Mouse (Mus musculus) heart, adult 18-20 months (tissue): ENCODE results near the gene Herpud1. TPM values are rescaled to one million over a fixed set of nuclear protein-coding genes. Genes with fewer than 3 reads are reported as not detected.

Experiments used
- DNase-seq, 2 experiments: peaks; one replicate each; pipeline ENCODE4 v3.0.0; 2021 to 2022; ENCODE audit warnings: mixed read lengths in 1 of 2
- long read RNA-seq, 2 experiments: library from polyadenylated mRNA; stranded (forward); transcript quantifications; one replicate each; pipeline ENCODE4 v2.0.0; 2021
- total RNA-seq, 2 experiments: library from RNA; stranded (reverse); gene quantifications; 2 replicates each; pipeline ENCODE4 v1.2.3; 2021

Gene Herpud1
- 100 to 1,000 TPM; 204 to 275 TPM for total RNA-seq
- long read RNA-seq, experiment 1, transcript Herpud1-205 (8 exons, 1,952 nt), result major isoform, 178 of 228 reads
- long read RNA-seq, experiment 1, transcript Herpud1-201 (8 exons, 1,873 nt), result minor isoform, 20 of 228 reads
- long read RNA-seq, experiment 1, partial matches to known transcripts, result 2 of 228 reads
- long read RNA-seq, experiment 1, other reads (novel, unspliced or antisense), result 26 of 228 reads
- long read RNA-seq, experiment 2, transcript Herpud1-205 (8 exons, 1,952 nt), result major isoform, 105 of 152 reads
- long read RNA-seq, experiment 2, transcript Herpud1-201 (8 exons, 1,873 nt), result minor isoform, 13 of 152 reads
- long read RNA-seq, experiment 2, partial matches to known transcripts, result 26 of 152 reads
- long read RNA-seq, experiment 2, other reads (novel, unspliced or antisense), result 8 of 152 reads

DNA sequence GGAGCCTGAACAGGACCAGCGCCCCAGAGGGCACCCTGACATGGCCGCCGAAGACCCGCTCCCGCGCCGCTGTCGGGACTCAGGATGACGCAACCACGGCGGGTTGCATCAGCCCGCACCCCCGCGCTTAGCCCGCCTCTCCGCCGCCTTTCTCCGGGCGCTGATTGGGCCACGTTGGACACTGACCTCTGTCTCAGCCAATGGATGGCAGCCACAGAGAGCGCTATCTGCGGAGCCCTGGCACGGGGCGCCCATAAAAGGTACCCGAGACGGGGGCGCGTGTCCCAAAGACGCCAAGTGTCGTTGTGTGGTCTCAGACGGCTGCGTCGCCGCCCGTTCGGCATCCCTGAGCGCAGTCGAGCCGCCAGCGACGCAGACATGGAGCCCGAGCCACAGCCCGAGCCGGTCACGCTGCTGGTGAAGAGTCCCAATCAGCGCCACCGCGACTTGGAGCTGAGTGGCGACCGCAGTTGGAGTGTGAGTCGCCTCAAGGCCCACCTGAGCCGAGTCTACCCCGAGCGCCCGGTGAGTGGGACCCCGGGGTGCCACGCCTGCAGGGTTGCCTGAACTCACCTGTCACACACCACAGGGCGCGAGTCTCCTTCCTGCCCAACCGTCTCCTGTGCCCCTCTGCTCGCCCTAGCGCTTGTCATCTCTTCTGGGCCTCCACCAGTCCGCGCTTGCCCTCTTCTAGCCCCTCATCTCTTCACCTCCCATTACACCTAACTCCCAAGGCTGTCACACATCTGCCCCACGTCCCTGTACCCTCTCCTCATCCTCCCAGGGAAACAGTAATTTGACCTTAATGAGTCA lies at the start of gene Herpud1:
TSS of gene Herpud1 (plus strand) at position 225 of the 813 bp plus-strand sequence.
- DNase-seq, result peak; percentile 99

DNA sequence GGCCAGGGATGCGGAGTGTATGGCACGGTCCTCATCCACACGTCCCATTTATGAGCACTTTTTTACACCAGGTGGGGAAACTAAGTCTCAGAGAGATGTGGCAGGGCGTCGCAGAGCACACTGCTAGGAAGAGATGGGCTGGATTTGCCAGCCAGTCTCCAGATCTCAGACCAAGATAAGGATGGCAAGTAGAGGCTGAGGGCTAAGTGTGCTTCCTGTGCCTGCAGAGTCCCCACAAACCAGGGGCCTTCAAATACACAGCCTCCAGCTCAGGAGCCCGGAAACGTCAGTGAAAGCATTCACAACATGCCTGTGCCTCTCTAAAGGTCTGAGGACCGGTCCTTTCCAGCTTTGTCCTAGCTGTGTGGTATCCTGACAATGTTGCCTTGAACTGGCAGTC lies 48.7 kb upstream of the Herpud1 start:
- no peak for DNase-seq

DNA sequence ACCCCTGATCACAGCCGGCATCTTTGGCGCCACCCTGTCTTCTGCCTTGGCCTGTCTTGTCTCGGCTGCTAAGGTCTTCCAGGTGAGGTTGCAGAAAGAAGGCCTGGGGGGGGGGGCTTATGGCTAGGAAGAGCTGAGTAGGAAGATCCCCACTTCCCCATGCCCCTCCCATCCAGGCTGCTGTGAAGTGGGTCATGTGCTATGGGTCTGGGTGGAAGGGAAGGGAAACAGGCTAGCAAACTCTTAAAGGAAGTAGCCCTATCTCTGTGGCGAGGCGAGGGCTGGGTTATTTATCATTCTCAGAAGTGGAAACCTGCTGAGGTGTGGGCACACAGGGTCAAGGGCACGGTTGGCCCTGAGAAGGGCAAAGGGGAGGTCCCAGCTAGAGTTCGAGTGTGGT lies 45.4 kb upstream of the Herpud1 start:
- peak in 1 of 2 experiments; percentile 30 for DNase-seq

DNA sequence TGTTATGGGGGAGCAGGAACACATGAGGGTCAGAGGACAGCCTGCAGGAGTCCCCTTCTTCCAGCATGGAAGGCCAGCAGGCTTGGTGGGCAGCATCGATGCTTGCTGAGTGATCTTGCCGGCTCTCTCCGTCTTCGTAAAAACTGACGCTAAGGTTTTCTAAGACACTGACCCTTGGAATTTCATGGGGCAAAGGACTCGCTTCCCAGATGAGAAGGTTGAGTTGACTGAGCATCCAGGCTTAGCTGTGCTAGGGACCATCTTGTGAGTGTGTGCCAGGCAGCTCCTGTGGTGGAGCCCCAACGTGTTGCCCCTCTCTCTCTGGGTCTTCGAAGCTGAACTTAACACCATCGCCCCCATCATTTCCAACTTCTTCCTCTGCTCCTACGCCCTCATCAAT lies 43.5 kb upstream of the Herpud1 start:
- no peak for DNase-seq

DNA sequence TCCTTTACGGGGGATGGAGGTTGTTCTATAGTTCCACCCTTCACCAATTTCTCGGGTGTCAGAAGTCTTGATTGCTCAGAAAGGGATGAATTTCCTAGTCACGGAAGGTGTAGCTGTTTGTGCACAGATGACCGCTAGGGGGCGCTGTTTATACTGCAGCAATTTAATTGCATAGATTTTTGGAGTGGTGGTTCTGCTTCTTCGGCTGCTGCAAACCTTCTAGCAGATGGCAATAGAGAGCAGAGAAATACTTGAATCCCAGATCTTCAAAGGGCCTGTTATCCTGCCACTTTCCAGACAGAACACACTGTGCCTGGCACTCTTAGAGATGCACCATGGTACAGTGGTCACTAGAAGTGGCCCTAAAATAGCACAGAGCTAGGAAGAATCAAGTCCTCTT lies 42.9 kb upstream of the Herpud1 start:
- DNase-seq, result peak; percentile 86 to 92

DNA sequence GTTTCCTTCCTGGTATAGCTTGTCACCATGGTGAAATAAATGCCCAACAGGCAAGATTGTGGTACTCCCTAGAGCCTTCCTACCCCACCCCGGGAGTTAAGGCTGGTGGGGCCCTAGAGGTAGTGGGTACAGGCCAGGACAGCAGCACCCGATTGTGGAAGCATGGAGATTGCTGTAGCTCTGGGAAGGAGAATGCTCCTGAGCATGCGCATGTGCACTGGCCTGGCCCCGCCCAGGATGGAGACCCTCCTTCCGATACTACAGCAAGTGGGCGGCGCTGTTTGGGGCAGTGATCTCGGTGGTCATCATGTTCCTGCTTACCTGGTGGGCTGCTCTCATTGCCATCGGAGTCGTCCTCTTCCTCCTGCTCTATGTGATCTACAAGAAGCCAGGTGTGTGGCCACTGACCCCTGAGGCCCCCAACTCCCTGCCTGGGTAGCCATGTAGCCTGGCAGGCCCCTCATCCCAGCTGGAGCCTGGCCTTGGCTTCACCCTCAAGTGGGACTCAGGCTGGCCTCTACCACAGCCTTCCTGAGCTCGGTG lies 42.4 kb upstream of the Herpud1 start:
- no peak for DNase-seq

DNA sequence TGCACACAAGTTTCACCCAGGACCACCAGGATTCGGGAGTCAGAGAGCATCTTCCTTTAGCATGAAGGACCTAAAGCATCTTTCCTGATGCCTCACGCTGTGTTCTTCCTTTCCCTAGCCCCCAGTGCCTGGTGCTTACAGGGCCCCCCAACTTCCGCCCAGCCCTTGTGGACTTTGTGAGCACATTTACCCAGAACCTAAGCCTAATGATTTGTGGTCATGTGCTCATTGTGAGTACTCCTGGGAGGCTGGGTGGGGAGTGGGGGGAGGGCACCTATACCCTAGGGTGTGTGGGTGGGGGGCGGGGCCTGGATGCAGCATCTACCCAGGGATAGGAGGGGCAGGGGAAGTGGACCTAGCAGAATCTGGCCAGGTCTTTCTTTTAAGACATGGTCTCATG lies 40.6 kb upstream of the Herpud1 start:
- no peak for DNase-seq

DNA sequence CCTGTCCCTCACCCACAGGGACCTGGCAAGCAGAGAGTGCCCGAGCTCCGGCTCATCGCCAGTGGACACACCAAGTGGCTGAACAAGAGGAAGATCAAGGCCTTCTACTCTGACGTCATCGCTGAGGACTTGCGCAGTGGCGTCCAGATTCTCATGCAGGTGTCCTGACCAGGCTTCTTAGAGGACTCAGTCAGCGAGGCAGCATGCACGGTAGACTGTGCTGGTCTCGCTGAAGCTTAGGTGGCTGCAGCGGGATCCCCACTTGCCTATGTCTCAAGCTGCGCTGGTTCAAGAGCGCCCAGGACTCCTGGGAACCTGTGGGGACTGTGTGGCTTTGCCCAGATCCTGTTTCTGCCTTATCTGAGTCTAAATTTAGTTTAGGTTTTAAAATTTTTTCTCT lies 40.0 kb upstream of the Herpud1 start:
- no peak for DNase-seq

DNA sequence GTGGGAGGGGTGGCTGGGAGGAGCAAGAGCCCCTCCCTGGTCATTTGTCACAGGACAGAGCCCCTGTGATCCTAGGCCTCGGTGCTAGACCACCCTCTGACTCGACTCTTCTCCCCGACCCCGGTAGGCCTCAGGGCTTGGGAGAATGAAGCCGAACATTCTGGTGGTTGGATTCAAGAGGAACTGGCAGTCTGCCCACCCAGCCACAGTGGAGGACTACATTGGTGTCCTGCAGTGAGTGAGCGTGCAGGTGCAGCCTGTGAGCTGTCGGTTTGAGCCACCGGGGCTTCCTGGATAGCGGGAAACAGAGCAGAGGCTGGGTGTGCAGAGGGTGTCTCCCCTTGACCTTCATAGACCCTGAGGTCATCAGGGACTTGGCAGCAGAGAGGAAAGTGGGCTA lies 37.8 kb upstream of the Herpud1 start:
- DNase-seq, result no peak

DNA sequence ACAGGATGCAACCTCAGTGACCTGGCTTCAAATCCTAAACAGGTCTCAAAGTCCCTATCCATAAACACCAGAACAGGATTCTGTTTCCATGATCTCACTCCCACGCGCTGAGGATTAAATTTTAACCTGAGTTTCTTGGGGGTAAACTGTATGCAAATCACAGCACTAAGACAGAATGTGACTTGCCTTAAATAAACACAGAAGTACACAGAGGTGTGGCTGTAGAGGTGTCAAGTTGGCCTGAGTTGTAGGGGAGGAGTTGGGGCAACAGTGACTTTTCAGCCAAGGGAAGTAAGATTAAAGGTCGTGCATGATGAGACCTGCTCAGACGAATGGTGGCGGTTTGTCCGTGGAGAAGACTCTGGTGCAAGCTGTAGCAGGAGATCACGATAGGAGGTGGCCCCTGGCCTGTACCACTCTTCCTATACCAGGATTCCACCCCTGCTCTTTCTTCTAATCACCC lies 32.1 kb upstream of the Herpud1 start:
- DNase-seq, result peak; percentile 53 to 61

DNA sequence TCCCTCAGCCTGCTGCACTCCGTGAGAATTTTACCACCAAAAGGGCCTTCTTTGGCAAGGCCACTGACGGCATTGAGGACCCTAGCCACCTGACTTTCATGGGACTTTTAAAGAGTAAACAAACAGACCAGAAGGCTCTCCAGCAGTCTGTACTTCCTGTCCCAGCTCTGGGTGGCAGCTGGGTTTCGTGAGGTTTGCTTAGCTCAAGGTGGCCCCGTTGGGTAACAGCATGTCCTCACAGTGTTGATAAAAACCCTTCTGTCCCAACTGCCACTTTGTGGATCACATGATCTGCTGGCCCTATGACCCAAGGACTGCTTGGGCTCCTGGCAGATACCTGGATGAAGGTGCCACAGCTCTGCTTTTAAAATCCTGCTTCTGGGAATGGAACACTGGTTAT lies 31.7 kb upstream of the Herpud1 start:
- peak; percentile 65 to 74 for DNase-seq

DNA sequence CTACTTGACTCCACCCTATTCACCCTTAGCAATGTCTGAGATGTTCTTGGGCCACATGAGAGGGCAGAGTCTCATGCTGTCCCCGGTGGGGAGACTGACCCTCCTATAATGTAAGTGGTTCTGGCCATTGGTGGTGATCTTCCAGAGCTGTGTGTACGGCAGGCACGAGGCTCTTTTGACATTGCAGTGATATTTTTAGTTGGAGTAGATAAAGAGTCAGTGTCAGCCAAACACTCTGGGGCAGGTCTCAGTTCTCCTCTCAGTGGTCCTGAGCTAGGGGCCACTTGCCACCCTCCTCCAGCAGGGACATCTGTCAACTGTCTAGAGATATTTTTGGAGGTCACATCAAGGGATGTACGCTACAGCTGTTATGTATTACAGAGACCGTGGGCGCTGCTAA lies 29.0 kb upstream of the Herpud1 start:
- DNase-seq, result peak; percentile 56 to 66

DNA sequence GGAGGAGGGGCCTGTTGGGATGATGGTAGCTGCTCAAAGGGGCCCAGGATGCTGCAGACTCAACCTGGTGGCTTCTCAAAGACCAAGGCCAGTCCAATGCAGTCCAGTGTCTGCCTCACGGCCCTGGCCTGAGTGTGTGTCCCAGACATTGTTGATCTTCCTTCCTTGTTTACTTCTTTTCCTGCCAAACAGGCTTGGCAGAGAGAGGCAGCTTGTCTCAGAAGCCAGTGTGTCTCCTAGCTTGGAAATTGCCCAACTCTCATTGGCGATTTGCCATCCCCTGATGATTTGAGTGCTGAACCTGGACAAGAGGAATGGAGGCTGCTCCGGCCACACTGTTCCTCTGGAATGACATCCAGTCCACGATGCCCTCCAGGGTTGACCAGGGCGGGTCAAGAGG lies 27.7 kb upstream of the Herpud1 start:
- peak; percentile 91 for DNase-seq

DNA sequence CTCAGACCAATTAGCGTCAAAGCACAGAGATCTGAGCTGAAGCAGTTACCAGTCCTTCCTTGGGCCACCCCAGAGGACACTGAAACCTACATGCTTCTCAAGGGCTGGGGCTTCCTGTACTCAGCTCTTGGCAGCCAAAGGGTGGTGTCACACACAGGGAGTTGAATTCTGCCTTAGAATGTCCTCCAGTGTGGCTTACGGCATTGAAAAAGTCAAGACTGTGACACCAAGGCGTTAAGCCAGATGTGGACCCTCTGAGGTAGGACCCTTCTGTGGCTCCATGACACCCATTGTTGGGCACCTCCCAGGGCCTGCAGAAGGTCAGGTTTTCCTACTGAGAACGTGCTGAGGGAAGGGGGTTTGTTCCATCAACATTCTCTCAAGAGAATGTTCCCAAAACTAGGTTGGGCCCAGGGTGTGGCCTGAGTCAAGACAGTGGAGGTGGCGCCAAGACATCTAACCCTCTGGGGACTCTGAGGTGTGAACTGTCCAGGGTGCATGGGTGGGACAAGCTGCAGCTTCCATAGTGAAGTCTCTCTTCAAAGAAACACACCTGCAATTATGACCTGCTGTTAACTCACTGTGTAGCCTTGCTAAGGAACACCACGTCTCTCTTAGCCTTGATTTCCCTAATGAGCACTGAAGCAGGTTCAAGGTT lies 24.3 kb upstream of the Herpud1 start:
- peak in 1 of 2 experiments; percentile 65 for DNase-seq

DNA sequence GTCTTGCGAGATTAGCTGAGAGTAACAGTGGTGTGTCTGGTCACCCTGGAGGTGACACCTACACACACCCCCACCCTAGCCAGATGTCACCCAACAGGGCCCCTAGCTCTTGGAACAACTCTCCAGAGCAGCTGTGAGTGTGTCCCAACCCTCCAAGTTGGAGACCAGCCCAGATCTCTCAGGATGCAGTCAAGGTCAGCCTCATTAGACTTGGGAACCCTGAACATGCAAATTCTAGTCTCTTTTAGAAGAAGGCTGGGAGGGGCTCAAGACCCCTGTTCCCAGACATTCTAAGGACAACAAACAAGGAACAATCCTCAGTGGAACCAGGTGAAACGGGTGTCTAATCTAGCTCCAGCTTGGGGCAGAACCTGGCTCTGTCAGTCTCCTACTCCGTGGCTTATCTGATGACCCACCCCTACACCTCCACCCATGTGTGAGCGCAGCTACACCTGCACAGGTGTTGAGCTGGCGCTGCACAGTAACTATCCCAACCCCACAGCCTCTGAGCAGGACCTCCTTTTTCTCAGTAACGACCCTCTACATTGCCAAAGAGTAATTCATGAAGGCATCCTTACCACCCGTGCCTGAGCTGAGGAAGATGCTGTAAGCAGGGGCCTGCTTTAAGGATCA lies 23.5 kb upstream of the Herpud1 start:
- DNase-seq, result peak; percentile 80 to 83

DNA sequence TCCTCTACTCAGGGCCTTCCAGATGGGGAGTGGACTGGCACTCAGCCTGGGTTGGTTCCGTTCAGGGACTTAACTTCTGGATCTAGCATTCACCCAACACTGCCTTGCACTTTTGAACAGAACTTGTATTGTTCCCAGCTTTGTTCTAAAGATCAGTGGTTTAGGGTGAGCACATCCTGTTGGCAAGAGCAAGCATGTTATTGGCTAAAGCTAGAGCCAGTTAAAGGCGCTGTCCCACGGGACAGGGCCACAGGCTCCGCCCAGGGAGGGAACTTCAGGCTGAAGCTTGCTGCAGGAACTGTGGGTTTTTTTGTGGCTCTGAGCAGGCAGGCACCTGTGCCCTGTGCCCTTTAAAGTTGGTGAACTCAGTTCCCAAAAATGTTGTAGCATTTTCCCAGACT lies 22.9 kb upstream of the Herpud1 start:
- DNase-seq, result peak; percentile 90 to 95

DNA sequence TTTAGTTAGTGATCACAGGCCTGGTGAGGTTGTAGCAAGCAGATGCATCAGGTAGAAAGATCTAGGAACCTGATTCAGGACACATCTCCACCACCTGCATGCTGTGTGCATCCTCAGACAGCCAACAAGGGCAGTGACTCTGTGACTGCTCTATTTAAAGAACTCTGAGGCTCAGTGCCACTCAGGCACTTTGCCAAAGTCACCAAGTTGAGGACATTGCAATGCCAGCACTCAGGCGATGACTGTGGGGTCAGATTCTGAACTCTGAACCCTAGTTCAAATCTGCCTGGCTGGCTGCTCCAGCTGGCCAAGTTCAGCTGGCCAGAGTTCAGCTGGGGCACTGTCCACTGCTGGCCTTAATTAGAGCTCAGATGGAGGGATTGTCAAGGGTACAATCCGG lies 22.3 kb upstream of the Herpud1 start:
- peak; percentile 82 to 87 for DNase-seq

DNA sequence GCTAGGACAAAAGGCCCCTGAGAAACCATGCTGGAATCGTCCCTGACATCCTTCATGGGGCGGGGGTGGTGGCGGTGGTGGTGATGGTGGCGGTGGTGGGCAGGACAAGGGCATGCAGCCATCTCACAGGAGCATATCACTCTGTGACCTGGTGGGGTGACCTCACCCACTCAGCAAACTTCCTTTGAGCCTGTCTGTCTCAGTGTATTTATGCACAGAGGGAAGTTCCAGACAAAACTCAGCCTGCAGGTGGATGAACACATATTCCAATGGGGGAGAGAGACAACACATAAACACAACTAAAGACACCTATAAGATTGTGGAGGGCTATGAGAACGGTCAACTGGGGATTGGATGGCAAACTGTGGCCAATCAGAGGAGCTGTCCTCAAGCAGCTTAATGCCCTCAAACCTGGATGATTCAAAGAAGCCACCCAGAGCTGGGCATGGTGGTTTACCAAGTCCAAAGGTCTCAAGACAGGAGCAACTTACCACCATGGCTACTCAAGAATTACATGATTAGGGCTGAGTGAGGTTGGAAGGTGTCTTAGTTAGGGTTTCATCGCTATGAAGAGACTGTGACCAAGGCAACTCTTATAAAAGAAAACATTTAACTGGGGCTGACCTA lies 21.4 kb upstream of the Herpud1 start:
- no peak for DNase-seq

DNA sequence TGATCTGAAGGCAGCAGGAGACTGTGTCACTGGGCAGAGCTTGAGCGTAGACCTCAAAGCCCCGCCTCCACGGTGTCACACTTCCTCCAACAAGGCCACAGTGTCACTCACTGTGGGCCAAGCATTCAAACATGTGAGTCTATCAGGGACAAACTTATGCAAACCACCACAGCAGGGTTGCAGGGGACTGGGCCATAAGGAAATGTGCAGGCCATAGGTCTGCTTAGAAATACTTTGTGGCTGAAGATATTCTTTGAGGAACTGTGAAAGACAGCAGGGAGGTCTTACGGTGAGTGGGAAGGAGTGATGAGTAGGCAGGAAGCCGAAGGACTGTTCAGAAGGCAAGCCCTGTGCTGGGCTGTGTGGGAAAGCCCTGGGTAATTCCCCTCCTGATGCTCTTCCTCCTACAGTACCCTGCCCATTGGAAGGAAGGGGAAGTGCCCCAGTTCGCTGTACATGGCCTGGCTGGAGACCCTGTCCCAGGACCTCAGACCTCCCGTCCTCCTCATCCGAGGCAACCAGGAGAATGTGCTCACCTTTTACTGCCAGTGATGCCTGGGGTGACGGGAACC lies 20.7 kb upstream of the Herpud1 start:
- DNase-seq, result peak; percentile 55 to 74

DNA sequence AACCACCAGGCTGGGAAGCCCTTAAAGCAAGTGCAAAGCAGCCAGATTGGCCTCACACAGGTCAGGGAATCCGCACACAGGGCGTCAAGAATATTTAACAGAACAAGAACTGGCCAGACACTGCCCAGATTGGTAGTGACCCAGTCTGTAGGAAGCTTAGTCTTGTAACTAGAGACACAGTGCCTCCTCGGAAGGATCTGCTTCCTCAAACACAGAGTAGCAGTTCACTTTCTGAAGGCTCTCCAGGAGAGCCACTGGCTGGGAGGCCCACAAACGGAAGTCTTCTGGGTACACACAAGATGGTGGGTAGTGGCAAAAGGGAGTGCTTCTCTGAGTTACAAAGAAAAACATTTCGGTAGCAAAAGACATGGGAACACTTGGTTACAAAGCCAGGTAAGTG lies 15.4 kb upstream of the Herpud1 start:
- DNase-seq, result peak in 1 of 2 experiments; percentile 46

DNA sequence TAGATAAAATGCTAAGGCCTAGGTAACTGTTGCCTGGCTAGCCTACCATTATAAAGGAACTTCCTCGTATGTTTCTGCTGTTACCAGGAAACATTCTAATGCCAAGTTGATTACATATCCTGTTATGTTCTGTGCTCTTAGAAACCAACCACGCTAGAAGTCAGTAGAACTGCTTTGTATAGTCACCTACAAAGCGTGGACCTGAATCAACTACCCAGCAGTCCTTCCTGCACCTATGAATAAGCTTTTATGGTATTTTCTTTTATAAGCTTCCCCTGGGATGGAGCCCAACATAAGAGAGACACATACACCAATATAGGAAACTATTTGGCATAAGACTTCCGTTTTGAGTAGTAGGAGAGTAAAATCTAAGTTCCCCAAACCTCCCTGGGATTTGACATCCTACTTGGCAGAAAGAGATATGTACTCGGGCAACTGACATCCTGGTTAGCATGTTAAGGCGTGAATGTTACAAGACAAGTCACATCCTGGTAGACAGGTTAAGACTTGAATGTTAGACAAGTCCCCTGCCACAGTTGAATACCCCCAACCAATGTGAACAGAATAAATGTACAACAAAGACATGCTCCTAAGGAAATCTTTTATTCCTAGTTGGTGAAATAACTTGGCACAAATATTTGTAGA lies 13.2 kb upstream of the Herpud1 start:
- DNase-seq, result no peak
